13 mouse cellular contexts compared by ENCODE assay signal in the genomic region with DNA sequence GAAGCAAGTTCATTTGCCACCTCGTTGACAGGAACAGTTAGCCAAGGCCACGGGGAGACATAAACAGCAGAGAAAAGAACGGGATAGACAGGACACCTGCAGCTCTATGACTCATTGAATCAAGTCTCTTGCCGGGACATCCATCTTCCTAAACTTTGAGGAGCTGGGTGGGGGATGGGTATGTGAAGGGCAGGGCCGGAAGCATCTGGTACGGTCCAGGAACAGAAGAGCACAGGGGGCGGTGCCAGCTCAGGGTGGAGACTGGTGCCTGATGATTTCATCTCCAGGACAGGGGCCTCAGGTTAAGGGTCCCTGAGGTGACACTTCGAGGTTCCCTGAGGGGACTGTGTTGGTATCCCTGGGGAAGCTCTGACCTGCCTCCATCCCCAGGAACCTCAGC. TPM values are rescaled to one million over a fixed set of nuclear protein-coding genes. Genes with fewer than 3 reads are reported as not detected.
DNase-seq lines count a peak whose midpoint lies in the region; ATAC-seq and TF ChIP-seq lines count a peak whose summit lies in the region.
"Had no signal": no experiment of that assay in that cellular context is flagged by ENCODE, and none has a peak within 500 bp of the region (broad histone marks: within the 10 kb centered on the region; RNA-seq: fewer than 3 reads in every experiment).

No protein-coding gene starts in this region.

- DNase-seq in heart, embryonic 10.5 days (ENCODE audit: low spot score): no peak
- no peak for DNase-seq in heart, adult 2 months
- peak; percentile 73 for DNase-seq in CD4-positive, CD25-positive, alpha-beta regulatory T cell, adult 2 months (ENCODE audit: low read depth, low spot score)
- DNase-seq in cerebellum, adult 9-10 months: no peak
- DNase-seq in layer of hippocampus, postnatal 14 days (ENCODE audit: low spot score in 2 of 2): no peak
- no peak for DNase-seq in hindbrain, embryonic 10.5 days (ENCODE audit: low spot score)
- DNase-seq: adrenal gland, postnatal 25 days; heart, postnatal 36 days; kidney, postnatal 4 days; lung, embryonic 14.5 days had no signal

- peaks cover 70% of the 10 kb centered on the region for H3K27me3 ChIP-seq in heart, embryonic 10.5 days (ENCODE audit: insufficient read depth, poor library complexity, severe bottlenecking)
- peaks cover 4% of the 10 kb centered on the region for H3K27me3 ChIP-seq in heart, adult 2 months (ENCODE audit: control insufficient read depth, insufficient read depth, low read length)
- H3K27me3 ChIP-seq in hindbrain, embryonic 10.5 days (ENCODE audit: insufficient read depth, poor library complexity, severe bottlenecking): peaks cover 60% of the 10 kb centered on the region

- no peaks in the 10 kb centered on the region for H3K36me3 ChIP-seq in heart, embryonic 10.5 days
- H3K36me3 ChIP-seq in heart, adult 2 months (ENCODE audit: control insufficient read depth, insufficient read depth, low read length): no peaks in the 10 kb centered on the region
- H3K36me3 ChIP-seq in hindbrain, embryonic 10.5 days: no peaks in the 10 kb centered on the region

- H3K4me3 ChIP-seq in heart, embryonic 10.5 days: 0 out of 2 replicates have a peak overlapping the region, but pooled peaks have one; percentile 44
- H3K4me3 ChIP-seq in heart, adult 2 months: no peak overlapping the region
- no peak overlapping the region for H3K4me3 ChIP-seq in hindbrain, embryonic 10.5 days

- H3K79me2 ChIP-seq in heart, adult 2 months (replicated peaks; ENCODE audit: control insufficient read depth, insufficient read depth, low read length): no peaks in the 10 kb centered on the region

- H3K9me3 ChIP-seq in heart, embryonic 10.5 days: no peaks in the 10 kb centered on the region
- H3K9me3 ChIP-seq in hindbrain, embryonic 10.5 days: no peaks in the 10 kb centered on the region

- TF ChIP-seq POLR2A in heart, adult 2 months (IDR thresholded peaks at IDR 0.05; ENCODE audit: insufficient read depth, low read depth, low read length): no peak

- ATAC-seq in inflammation-experienced regulatory T-cells, adult 6 months: peak; percentile 59
- ATAC-seq in megakaryocyte-erythroid progenitor cell, adult 5-6 weeks (replicated peaks; ENCODE audit: low FRiP score, low TSS enrichment, poor library complexity, severe bottlenecking): 0 out of 2 replicates have a peak, but pooled peaks have one; percentile 22

- intact Hi-C loops in heart, adult 2 months (cut with DNase I): no loop called here

- H3K4me1 ChIP-seq in heart, embryonic 10.5 days: peaks cover 26% of the 10 kb centered on the region
- peaks cover 3% of the 10 kb centered on the region for H3K4me1 ChIP-seq in heart, adult 2 months (ENCODE audit: control insufficient read depth, insufficient read depth, low read length)
- peaks cover 32% of the 10 kb centered on the region for H3K4me1 ChIP-seq in hindbrain, embryonic 10.5 days (replicated peaks)

- TF ChIP-seq CTCF in heart, adult 2 months (IDR thresholded peaks at IDR 0.05): no peak

- H3K27ac ChIP-seq in heart, embryonic 10.5 days: no peak overlapping the region
- H3K27ac ChIP-seq in heart, adult 2 months: no peak overlapping the region
- no peak overlapping the region for H3K27ac ChIP-seq in hindbrain, embryonic 10.5 days

- 25% methylated on average over 8 of the region's 8 CpGs for WGBS in heart, embryonic 10.5 days
- WGBS in heart, adult 2 months: 17% methylated on average over 8 of the region's 8 CpGs
- 38% methylated on average over 8 of the region's 8 CpGs for WGBS in hindbrain, embryonic 10.5 days

- TF ChIP-seq EP300 in heart, adult 2 months (IDR thresholded peaks at IDR 0.05; ENCODE audit: insufficient read depth, low read depth, low read length): no peak

- H3K9ac ChIP-seq in heart, adult 2 months (ENCODE audit: low read depth, low read length): no peak overlapping the region
- H3K9ac ChIP-seq: lung, embryonic 14.5 days had no signal

RNA-seq across cellular contexts. Expression of a gene that starts 9.9 kb away (rescaled TPM):
- polyA plus RNA-seq in heart, embryonic 10.5 days (2016; fragmentation: Nextera tagmentation; extraction: Ambion mirVana): 0.94 and 3.4 TPM in 2 replicates
- under 1 TPM; 0.20 to 0.21 TPM for total RNA-seq in heart, adult 2 months (2021)
- 0.35 and 1.6 TPM in 2 replicates for polyA plus RNA-seq in heart, adult 2 months (2012; rRNA removed)
- polyA plus RNA-seq in inflammation-experienced regulatory T-cells, adult 6 months (2017; shearing (Covaris generic)): 100 to 1,000 TPM; 413 to 487 (median 426) TPM
- 0.17 and 11.2 TPM in 2 replicates for total RNA-seq in megakaryocyte-erythroid progenitor cell, adult 5-6 weeks (2014; fragmentation: Nextera tagmentation)
- 2.8 TPM in 1 of 2 replicates, not detected in the other for total RNA-seq in megakaryocyte-erythroid progenitor cell, adult 5-6 weeks (2017)
- not detected for total RNA-seq in layer of hippocampus, postnatal 14 days (2021)
- 5.1 and 5.2 TPM in 2 replicates for polyA plus RNA-seq in hindbrain, embryonic 10.5 days (2016; fragmentation: Nextera tagmentation; extraction: Ambion mirVana)
- total RNA-seq: heart, postnatal 36 days had no signal

RNA-seq across cellular contexts. Expression of a gene that starts 12.5 kb away (rescaled TPM):
- 3.0 and 5.7 TPM in 2 replicates for polyA plus RNA-seq in heart, embryonic 10.5 days (2016; fragmentation: Nextera tagmentation; extraction: Ambion mirVana)
- total RNA-seq in heart, adult 2 months (2021): 1 to 10 TPM; 4.5 to 7.0 TPM
- polyA plus RNA-seq in heart, adult 2 months (2012; rRNA removed): 9.4 and 10.2 TPM in 2 replicates
- polyA plus RNA-seq in inflammation-experienced regulatory T-cells, adult 6 months (2017; shearing (Covaris generic)): 100 to 1,000 TPM; 149 to 208 (median 206) TPM
- 14.0 and 24.8 TPM in 2 replicates for total RNA-seq in megakaryocyte-erythroid progenitor cell, adult 5-6 weeks (2014; fragmentation: Nextera tagmentation)
- total RNA-seq in megakaryocyte-erythroid progenitor cell, adult 5-6 weeks (2017): 7.1 and 13.0 TPM in 2 replicates
- 1 to 10 TPM; 2.3 to 3.0 TPM for total RNA-seq in layer of hippocampus, postnatal 14 days (2021)
- 1.9 and 2.7 TPM in 2 replicates for polyA plus RNA-seq in hindbrain, embryonic 10.5 days (2016; fragmentation: Nextera tagmentation; extraction: Ambion mirVana)

RNA-seq across cellular contexts. Expression of a gene that starts 27.0 kb away (rescaled TPM):
- polyA plus RNA-seq in heart, embryonic 10.5 days (2016; fragmentation: Nextera tagmentation; extraction: Ambion mirVana): 2.6 and 12.7 TPM in 2 replicates
- under 1 TPM in 1 of 2 experiments, not detected in 1; 0.07 TPM for total RNA-seq in heart, adult 2 months (2021)
- 0.04 and 0.06 TPM in 2 replicates for polyA plus RNA-seq in heart, adult 2 months (2012; rRNA removed)
- polyA plus RNA-seq in inflammation-experienced regulatory T-cells, adult 6 months (2017; shearing (Covaris generic)): 10 to 100 TPM; 11.1 to 13.1 (median 12.5) TPM
- total RNA-seq in megakaryocyte-erythroid progenitor cell, adult 5-6 weeks (2014; fragmentation: Nextera tagmentation): 0.20 and 0.70 TPM in 2 replicates
- not detected in 2 replicates for total RNA-seq in megakaryocyte-erythroid progenitor cell, adult 5-6 weeks (2017)
- 10 to 100 TPM; 90.0 to 97.9 TPM for total RNA-seq in layer of hippocampus, postnatal 14 days (2021)
- 26.4 and 35.1 TPM in 2 replicates for polyA plus RNA-seq in hindbrain, embryonic 10.5 days (2016; fragmentation: Nextera tagmentation; extraction: Ambion mirVana)
- total RNA-seq: heart, postnatal 36 days had no signal

RNA-seq across cellular contexts. Expression of a gene that starts 29.7 kb away (rescaled TPM):
- 0.42 and 0.97 TPM in 2 replicates for polyA plus RNA-seq in heart, embryonic 10.5 days (2016; fragmentation: Nextera tagmentation; extraction: Ambion mirVana)
- under 1 TPM in 1 of 2 experiments, not detected in 1; 0.39 TPM for total RNA-seq in heart, adult 2 months (2021)
- polyA plus RNA-seq in heart, adult 2 months (2012; rRNA removed): 0.09 and 0.53 TPM in 2 replicates
- not detected for polyA plus RNA-seq in inflammation-experienced regulatory T-cells, adult 6 months (2017; shearing (Covaris generic))
- total RNA-seq in megakaryocyte-erythroid progenitor cell, adult 5-6 weeks (2014; fragmentation: Nextera tagmentation): not detected in 2 replicates
- total RNA-seq in megakaryocyte-erythroid progenitor cell, adult 5-6 weeks (2017): not detected in 2 replicates
- total RNA-seq in layer of hippocampus, postnatal 14 days (2021): not detected
- 0.20 and 1.6 TPM in 2 replicates for polyA plus RNA-seq in hindbrain, embryonic 10.5 days (2016; fragmentation: Nextera tagmentation; extraction: Ambion mirVana)
- polyA plus RNA-seq: C2C12 had no signal

RNA-seq across cellular contexts. Expression of a gene that starts 34.3 kb away (rescaled TPM):
- polyA plus RNA-seq in heart, embryonic 10.5 days (2016; fragmentation: Nextera tagmentation; extraction: Ambion mirVana): 87.8 and 91.1 TPM in 2 replicates
- 10 to 100 TPM; 25.9 to 29.7 TPM for total RNA-seq in heart, adult 2 months (2021)
- 22.4 and 39.2 TPM in 2 replicates for polyA plus RNA-seq in heart, adult 2 months (2012; rRNA removed)
- 1 to 10 TPM; 6.2 to 9.3 (median 7.0) TPM for polyA plus RNA-seq in inflammation-experienced regulatory T-cells, adult 6 months (2017; shearing (Covaris generic))
- total RNA-seq in megakaryocyte-erythroid progenitor cell, adult 5-6 weeks (2014; fragmentation: Nextera tagmentation): 59.0 and 64.0 TPM in 2 replicates
- 14.0 and 21.1 TPM in 2 replicates for total RNA-seq in megakaryocyte-erythroid progenitor cell, adult 5-6 weeks (2017)
- total RNA-seq in layer of hippocampus, postnatal 14 days (2021): 10 to 100 TPM; 67.8 to 71.3 TPM
- 80.1 and 80.2 TPM in 2 replicates for polyA plus RNA-seq in hindbrain, embryonic 10.5 days (2016; fragmentation: Nextera tagmentation; extraction: Ambion mirVana)

Comparison
In these comparisons a context has a peak if more than half of its experiments do, and no peak if none do; other contexts are left out.
1. RNA of a gene that starts 9.9 kb away (polyA plus RNA-seq): 413 to 487 TPM in inflammation-experienced regulatory T-cells, adult 6 months; 5.1 to 5.2 TPM in hindbrain, embryonic 10.5 days, 0.94 to 3.4 TPM in heart, embryonic 10.5 days and 0.35 to 1.6 TPM in heart, adult 2 months; every median in the first group is over 10 times any median in the second.
2. RNA of a gene that starts 12.5 kb away (polyA plus RNA-seq): 149 to 208 TPM in inflammation-experienced regulatory T-cells, adult 6 months; 9.4 to 10.2 TPM in heart, adult 2 months, 3.0 to 5.7 TPM in heart, embryonic 10.5 days and 1.9 to 2.7 TPM in hindbrain, embryonic 10.5 days; every median in the first group is over 10 times any median in the second.